In the genomic region with DNA sequence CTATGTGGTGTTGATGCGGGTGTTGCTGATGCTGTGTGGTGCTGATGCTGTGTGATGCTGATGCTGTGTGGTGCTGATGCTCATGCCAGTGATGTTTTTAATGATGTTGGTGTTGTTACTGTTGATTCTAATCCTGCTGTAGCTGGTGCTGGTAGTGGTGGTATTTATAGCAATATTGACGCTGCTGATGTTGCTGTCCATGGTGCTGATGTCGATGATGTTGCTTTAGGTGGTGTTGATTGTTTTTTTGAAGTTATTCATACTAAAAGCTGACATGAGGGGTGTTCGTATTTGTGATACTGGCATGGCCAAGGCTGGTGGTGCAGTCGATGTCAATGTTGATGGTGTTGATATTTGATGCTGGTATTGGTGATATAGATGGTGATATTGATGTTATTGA, we compare ENCODE assay signal across 10 mouse cellular contexts.
DNase-seq lines count a peak whose midpoint lies in the region.
"Had no signal": no experiment of that assay in that cellular context is flagged by ENCODE, and none has a peak within 500 bp of the region (broad histone marks: within the 10 kb centered on the region; RNA-seq: fewer than 3 reads in every experiment).

No protein-coding gene starts in this region.

- DNase-seq in adrenal gland, postnatal 14 days = peak; percentile 50
- DNase-seq in adrenal gland, adult 8-10 months = no peak
- DNase-seq in kidney, postnatal 10 days = peak; percentile 72
- DNase-seq in kidney, adult 18-20 months = no peak
- DNase-seq in 3T3-L1 (ENCODE audit: low read depth, low spot score) = peak; percentile 33
- peak; percentile 51 for DNase-seq in embryo, embryonic 11.5 days (ENCODE audit: low read depth, low spot score)
- DNase-seq in left cerebral cortex, adult 18-20 months (ENCODE audit: low spot score in 2 of 2) = no peak
- no peak for DNase-seq in cerebellum, postnatal 4 days (ENCODE audit: low spot score in 2 of 2)
- DNase-seq: gastrocnemius, postnatal 36 days; left cerebral cortex, postnatal 4 days had no signal

Comparison
In these comparisons a context has a peak if more than half of its experiments do, and no peak if none do; other contexts are left out.
1. DNase-seq: peak in adrenal gland, postnatal 14 days (single experiment), kidney, postnatal 10 days (single experiment), 3T3-L1 (single experiment) and embryo, embryonic 11.5 days (single experiment); none in adrenal gland, adult 8-10 months (single experiment), kidney, adult 18-20 months (single experiment), left cerebral cortex, adult 18-20 months (0 of 2) and cerebellum, postnatal 4 days (0 of 2).